Mouse (Mus musculus): Measurements from ENCODE around the gene Zfp654.
"Not testable (repeated sequence)": the region's sequence is repeated elsewhere in the genome, so short reads cannot be mapped to it uniquely, and the experiment has no call there.

The Zfp654 gene

DNA sequence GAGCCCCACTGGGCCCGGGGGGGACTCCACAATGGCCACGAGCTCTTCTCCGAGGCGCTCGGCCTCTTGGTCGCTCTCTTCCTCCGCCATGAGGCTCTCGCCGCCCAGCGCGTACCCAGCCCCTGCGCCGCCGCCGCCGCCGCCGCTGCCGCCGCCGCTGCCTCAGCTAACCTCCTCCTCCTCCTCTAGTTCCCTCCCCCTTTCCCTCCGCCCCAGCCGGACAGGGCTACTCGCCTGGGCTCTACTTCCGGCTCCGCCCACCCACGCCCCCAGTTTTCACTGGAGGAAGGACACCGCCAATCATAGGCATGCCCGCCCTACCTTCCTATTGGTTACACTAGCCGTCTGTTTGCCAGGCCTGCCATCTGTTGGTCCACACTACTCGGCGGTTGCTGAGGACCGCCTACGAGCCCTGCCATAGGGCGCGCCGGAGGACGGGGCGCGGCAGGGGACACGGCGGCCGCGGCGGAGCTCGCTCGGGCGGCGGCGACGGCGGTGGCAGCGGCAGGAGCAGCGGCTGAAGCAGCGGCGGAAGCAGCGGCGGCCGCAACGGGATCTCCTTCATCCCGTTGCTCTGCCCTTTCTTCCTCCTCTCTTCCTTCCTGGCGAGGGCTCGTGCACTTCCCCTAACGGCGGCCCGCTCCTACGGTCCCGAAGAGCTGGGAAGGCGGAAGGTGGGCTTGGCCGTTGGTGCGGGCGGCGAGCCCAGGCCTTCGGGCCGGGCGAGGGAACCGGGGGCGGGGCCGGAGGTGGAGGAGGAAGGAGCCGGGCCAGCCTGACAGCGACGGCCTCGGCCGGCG, at the start of gene Zfp654, which contains the start of gene Cggbp1:
Zfp654 (minus strand) TSS at position 90 of the 800 bp plus-strand sequence.
Cggbp1 (plus strand) TSS at position 434 of the 800 bp plus-strand sequence.
- DNase-seq: peak; percentile 100

DNA sequence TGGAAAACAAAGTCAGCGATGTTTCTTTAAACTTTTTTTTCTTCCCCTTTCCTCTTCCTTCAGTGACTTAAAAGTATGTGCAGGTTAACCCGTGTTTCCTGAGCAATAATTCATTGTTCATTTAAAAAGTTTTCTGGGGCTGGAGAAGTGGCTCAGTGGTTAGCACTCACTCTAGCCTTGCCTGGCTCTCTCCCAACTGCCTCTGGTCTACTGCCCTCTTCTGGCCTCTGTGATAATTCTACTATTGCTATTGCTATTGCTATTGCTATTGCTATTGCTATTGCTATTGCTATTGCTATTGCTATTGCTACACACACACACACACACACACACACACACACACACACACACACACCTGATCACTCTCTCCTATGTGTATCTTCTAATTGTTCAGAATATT, 47.6 kb upstream of the Zfp654 start:
- DNase-seq: no peak

GRCm38 (mm10) chr16:64889496-64889895, 38.0 kb upstream of the Zfp654 start:
- DNase-seq: no peak

GRCm38 (mm10) chr16:64885547-64885946, 34.1 kb upstream of the Zfp654 start:
- DNase-seq: no peak

DNA sequence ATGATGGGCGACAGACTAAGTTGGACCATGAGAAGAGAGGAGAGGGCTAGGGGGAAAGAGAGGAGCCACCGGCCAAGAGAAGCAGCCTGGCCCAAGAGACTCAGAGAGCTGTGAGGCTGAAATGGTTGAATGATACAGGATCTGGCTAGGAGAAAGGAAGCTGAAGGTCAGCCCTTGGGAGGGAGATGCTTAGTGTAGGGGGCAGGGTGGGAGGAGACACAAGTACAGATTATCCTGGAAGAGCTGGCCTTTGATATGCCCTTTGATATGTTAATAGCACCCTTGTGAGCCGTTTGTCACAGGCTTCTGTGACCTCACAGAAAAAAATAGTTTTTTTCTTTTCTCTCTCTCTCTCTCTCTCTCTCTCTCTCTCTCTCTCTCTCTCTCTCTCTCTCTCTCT, 33.7 kb upstream of the Zfp654 start:
- no peak for DNase-seq

DNA sequence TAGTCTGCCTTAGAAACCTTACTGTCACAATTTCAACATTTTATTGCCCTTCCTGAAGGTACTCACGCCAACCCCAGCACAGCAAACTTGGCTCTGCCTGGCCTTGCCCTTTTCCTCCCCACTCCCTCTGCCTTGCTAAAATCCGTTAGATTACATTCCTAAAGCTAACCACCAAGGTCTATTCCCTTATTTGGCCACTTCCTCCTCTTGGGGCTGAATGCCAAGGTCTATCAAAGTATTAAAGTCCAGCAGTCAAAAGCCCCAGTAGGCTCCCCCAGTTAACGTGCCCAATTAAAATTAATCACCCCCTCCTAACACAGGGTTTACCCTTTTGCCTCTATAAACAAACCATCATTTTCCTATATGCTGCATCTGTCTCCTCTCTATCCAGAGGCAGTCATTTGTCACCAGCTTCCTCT, 33.0 kb upstream of the Zfp654 start:
- DNase-seq: no peak

- DNase-seq: no peak
Observed at GRCm38 (mm10) chr16:64883896-64884295, 32.4 kb upstream of the Zfp654 start.

- no peak for DNase-seq
Observed at GRCm38 (mm10) chr16:64881442-64881841, 30.0 kb upstream of the Zfp654 start.

GRCm38 (mm10) chr16:64880986-64881385, 29.5 kb upstream of the Zfp654 start:
- DNase-seq: no peak

- no peak for DNase-seq
Observed at GRCm38 (mm10) chr16:64879735-64880134, 28.3 kb upstream of the Zfp654 start.

GRCm38 (mm10) chr16:64878611-64879132, 27.2 kb upstream of the Zfp654 start:
- DNase-seq: no peak

DNA sequence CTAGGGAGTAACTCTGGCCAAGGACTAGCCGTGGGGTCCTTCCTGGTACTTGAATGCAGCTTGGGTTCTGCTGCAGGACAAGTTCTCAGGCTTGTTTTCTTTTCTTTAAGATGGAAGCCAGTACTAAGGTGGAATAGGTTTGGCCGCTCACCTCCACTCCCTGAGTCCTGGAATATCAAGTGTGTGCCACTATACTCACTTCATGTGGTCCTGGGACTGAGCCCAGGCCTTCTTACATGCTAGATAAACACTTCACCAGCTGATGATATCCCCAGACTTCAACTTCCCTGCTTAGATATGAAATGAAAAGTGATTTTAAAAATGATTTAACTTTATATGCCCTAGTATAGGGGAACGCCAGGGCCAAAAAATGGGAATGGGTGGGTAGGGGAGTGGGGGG, 25.9 kb upstream of the Zfp654 start:
- no peak for DNase-seq

- DNase-seq: no peak
Observed at GRCm38 (mm10) chr16:64876631-64877265, 25.3 kb upstream of the Zfp654 start.

GRCm38 (mm10) chr16:64875822-64876221, 24.4 kb upstream of the Zfp654 start:
- DNase-seq: no peak

- no peak for DNase-seq
Observed at GRCm38 (mm10) chr16:64875384-64875783, 23.9 kb upstream of the Zfp654 start.

- peak; percentile 52 for DNase-seq
Observed at GRCm38 (mm10) chr16:64873416-64874305, 22.2 kb upstream of the Zfp654 start.

DNA sequence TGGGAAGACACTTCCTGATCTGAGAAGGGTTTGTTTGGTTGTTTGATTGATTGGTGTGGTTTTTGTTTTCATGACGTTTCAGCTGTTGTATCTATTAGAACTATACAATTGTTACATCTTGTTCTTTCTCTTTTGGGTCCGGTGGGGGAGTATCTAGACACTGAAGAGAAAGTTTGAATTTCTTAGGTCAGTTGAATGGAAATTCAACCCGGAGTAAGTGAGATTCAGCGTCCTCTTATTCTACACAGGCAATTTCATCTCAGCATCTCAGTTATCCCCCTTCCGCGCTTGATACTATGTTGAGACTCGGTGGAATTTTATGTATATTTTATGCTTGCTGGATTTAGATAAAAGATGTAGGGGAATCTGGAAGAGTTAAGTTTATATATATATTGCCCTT, 21.4 kb upstream of the Zfp654 start:
- DNase-seq: no peak

DNA sequence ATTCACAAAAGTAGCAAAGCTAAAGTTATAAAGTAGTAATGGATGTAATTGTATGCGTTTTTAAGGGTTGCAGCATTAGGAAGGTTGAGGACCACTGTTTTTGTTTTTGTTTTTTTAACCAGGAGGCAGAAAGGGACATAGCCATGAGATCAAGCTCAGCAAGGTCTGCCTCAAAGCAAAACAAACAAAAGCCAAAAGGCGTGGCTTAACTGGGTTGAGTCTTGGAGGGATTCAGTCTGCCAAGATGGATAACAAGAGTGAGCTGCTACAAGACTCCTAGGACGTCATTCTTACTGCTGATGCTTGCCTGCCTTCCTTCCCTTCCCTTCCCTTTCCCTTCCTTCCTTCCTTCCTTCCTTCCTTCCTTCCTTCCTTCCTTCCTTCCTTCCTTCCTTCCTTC, 20.8 kb upstream of the Zfp654 start:
- no peak for DNase-seq

- no peak for DNase-seq
Observed at GRCm38 (mm10) chr16:64869621-64870020, 18.2 kb upstream of the Zfp654 start.

- DNase-seq: no peak
Observed at GRCm38 (mm10) chr16:64868613-64869012, 17.2 kb upstream of the Zfp654 start.

GRCm38 (mm10) chr16:64865841-64866240, 14.4 kb upstream of the Zfp654 start:
- DNase-seq: not testable (repeated sequence)

DNA sequence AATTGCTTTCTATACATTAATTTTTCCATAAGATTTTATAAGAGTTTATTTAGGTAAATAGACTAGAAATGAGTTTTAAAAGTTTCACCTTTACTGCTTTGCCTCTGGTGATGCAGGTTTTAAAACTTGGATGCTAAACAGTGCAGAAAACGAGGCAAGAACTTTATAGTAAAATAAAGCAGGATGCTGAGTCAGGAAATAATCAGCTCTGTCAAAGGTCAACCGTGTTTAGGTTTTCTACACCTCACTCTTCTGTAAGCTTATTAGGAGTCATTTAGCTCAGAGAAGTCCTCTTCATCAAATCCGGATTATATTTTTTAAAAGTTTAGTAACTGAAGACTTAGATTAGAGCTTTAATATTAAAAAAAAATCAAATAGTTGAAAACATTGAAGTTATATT, 5.5 kb upstream of the Zfp654 start:
- no peak for DNase-seq

GRCm38 (mm10) chr16:64852891-64853290, 1.4 kb upstream of the Zfp654 start:
- DNase-seq: no peak

Data from cerebellum, adult 9-10 months (tissue).